Mouse (Mus musculus): Measurements from ENCODE around the gene App. TPM values are rescaled to one million over a fixed set of nuclear protein-coding genes. Genes with fewer than 3 reads are reported as not detected.
A peak's percentile ranks its signal among the peaks of the same experiment; 100 is the strongest.

The App gene
- polyA plus RNA-seq, 1 experiment from 2014 or later = 229 TPM

DNA sequence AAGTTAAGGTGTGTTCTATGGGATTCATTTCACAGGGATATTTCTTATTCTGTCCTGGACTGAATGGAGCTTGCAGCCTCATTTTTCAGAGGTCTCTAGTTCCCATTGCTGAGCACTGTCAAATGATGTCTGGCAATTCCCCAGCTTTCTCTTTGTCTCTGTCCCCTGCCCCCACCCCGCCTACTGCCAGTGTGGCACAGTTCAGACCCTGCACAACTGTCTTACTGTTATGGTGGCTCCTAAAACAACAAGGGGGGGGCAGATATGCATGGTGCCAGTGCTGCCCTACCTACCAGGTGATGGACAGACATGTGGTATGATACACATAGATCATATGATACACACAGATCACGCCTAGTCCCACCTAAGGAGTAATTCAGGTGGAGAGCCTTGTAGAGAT, 216.9 kb downstream of the App start:
- Histone ChIP-seq H3K9ac (no peak overlapping the region), H3K36me3 (ENCODE audit: insufficient read depth) (peaks cover 55% of the 10 kb centered on the region), H3K9me3 (ENCODE audit: low read depth, low read length) (no peaks in the 10 kb centered on the region), H3K27ac (ENCODE audit: low read depth) (no peak overlapping the region), H3K4me2 (no peak overlapping the region), H3K4me3 (ENCODE audit: low read depth, low read length) (no peak overlapping the region), H3K27me3 (ENCODE audit: insufficient read depth, low read length) (no peaks in the 10 kb centered on the region), H3K4me1 (ENCODE audit: insufficient read depth) (no peaks in the 10 kb centered on the region)
- TF ChIP-seq CTCF (IDR thresholded peaks at IDR 0.05; ENCODE audit: low read depth) = no peak
- ATAC-seq (ENCODE audit: insufficient read depth) = no peak
- no peak for DNase-seq
- WGBS = 87% methylated on average over 2 of the region's 2 CpGs

DNA sequence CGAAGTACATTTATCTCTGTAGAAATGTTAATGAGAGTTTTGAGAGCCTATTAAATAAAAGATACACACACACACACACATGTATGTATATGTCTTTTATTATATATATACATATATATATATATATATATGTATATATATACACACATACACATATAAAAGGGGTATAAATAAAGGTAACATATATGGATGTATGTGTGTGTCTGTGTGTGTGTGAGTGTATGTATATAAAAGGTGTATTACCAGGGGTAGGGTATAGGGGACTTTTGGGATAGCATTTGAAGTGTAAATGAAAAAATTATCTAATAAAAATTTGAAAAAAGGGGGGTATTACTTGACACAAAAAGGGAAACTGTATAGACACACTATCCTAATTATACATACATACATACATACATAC, 217.7 kb downstream of the App start:
- H3K9ac ChIP-seq = no peak overlapping the region
- TF ChIP-seq CTCF (IDR thresholded peaks at IDR 0.05; ENCODE audit: low read depth) = no peak
- H3K9me3 ChIP-seq (ENCODE audit: low read depth, low read length) = no peaks in the 10 kb centered on the region
- H3K27me3 ChIP-seq (ENCODE audit: insufficient read depth, low read length) = no peaks in the 10 kb centered on the region
- H3K4me1 ChIP-seq (ENCODE audit: insufficient read depth) = no peaks in the 10 kb centered on the region
- 56% methylated on average over 1 of the region's 1 CpGs for WGBS
- no peak overlapping the region for H3K4me2 ChIP-seq
- no peak overlapping the region for H3K27ac ChIP-seq (ENCODE audit: low read depth)
- no peak overlapping the region for H3K4me3 ChIP-seq (ENCODE audit: low read depth, low read length)
- no peak; the same call in 1 of the 2 replicates for ATAC-seq (ENCODE audit: insufficient read depth)
- no peak for DNase-seq
- peaks cover 46% of the 10 kb centered on the region for H3K36me3 ChIP-seq (ENCODE audit: insufficient read depth)

DNA sequence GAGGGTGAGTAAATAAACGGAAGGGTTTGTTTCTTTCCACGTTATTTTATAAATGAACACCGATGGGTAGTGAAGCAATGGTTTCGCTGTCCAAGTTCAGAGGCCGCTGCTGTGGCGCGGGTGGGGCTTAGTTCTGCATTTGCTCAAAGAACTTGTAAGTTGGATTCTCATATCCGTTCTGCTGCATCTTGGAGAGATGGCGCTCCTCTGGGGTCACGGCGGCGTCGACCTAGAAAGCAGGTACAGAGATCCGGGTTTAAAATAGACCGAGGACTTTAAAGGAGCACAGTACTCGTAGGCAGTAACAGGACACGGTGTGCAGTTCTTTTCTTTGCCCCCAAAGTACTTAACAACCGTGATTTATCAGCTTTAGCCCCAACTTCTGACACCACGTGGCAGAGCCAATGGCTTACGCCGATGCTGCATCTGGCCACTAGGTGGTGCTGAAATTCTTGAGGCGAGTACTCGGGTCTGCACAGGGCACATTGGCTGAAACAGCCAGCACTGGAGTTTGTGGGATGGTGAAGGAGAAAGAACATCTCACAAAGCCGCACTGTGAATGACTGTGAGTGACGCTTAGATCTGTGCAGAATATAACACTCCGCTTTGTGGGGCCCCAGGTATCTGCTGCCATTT, 218.2 kb downstream of the App start:
- 27% methylated on average over 26 of the region's 26 CpGs for WGBS
- peaks cover 43% of the 10 kb centered on the region for H3K36me3 ChIP-seq (ENCODE audit: insufficient read depth)
- H3K9ac ChIP-seq = no peak overlapping the region

DNA sequence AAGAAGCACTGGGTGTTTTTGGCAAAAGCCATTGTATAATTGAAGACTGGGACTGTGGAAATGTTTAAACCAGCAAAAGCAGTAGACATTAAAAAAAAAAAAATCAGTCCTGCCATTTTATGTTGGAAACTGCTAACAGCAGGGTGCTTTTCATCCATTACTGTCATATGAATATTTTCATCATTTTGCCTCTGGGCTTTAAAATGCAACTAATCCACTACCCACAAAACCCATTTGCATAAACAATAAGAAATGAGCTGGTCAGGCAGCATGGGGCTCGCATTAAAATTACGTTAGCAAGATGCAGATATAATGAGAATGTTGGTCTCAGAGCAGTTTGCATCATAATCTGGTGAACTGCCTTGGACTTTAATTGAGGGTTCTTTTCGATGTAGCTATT, 242.5 kb downstream of the App start:
- no peak overlapping the region for H3K4me2 ChIP-seq
- no peaks in the 10 kb centered on the region for H3K36me3 ChIP-seq (ENCODE audit: insufficient read depth)
- H3K27ac ChIP-seq (ENCODE audit: low read depth) = no peak overlapping the region
- TF ChIP-seq CTCF (IDR thresholded peaks at IDR 0.05; ENCODE audit: low read depth) = no peak
- ATAC-seq (ENCODE audit: insufficient read depth) (no peak), DNase-seq (no peak)
- H3K4me3 ChIP-seq (ENCODE audit: low read depth, low read length) = no peak overlapping the region
- WGBS = 83% methylated on average over 3 of the region's 3 CpGs
- H3K4me1 ChIP-seq (ENCODE audit: insufficient read depth) = no peaks in the 10 kb centered on the region
- H3K9ac ChIP-seq = no peak overlapping the region
- H3K9me3 ChIP-seq (ENCODE audit: low read depth, low read length) = no peaks in the 10 kb centered on the region
- no peaks in the 10 kb centered on the region for H3K27me3 ChIP-seq (ENCODE audit: insufficient read depth, low read length)

More for the DNA sequence above, 218.2 kb downstream of the App start:
- ATAC-seq (ENCODE audit: insufficient read depth) = peak; percentile 93
- TF ChIP-seq CTCF (IDR thresholded peaks at IDR 0.05; ENCODE audit: low read depth) = peak; percentile 98
- no peaks in the 10 kb centered on the region for H3K4me1 ChIP-seq (ENCODE audit: insufficient read depth)
- H3K4me2 ChIP-seq = peak overlapping the region; percentile 33
- H3K27me3 ChIP-seq (ENCODE audit: insufficient read depth, low read length) = no peaks in the 10 kb centered on the region
- H3K27ac ChIP-seq (ENCODE audit: low read depth) = no peak overlapping the region
- no peak overlapping the region for H3K4me3 ChIP-seq (ENCODE audit: low read depth, low read length)
- DNase-seq = peak; percentile 98
- no peaks in the 10 kb centered on the region for H3K9me3 ChIP-seq (ENCODE audit: low read depth, low read length)

DNA sequence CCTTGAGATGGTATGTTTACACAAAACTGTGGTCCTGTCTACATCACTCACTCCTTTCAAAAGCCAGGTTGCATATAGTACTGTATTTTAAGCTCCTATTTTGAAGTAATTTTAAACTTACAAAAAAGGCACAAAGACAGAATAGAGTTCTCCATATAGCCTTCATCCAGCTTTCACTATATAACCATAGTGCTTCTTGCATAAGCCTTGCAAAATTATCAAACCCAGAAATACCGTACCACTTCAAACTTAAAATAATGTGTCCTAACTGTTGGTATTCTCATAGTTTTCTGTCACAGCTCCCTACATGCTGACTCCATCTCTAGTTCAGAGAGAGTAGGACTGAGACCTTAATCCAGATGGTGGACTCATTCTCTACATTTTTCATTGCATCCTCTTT, 245.7 kb downstream of the App start:
- Histone ChIP-seq H3K36me3 (ENCODE audit: insufficient read depth) (no peaks in the 10 kb centered on the region), H3K4me3 (ENCODE audit: low read depth, low read length) (no peak overlapping the region), H3K27ac (ENCODE audit: low read depth) (no peak overlapping the region), H3K9me3 (ENCODE audit: low read depth, low read length) (no peaks in the 10 kb centered on the region), H3K9ac (no peak overlapping the region), H3K4me2 (no peak overlapping the region), H3K4me1 (ENCODE audit: insufficient read depth) (no peaks in the 10 kb centered on the region), H3K27me3 (ENCODE audit: insufficient read depth, low read length) (no peaks in the 10 kb centered on the region)
- no peak for TF ChIP-seq CTCF (IDR thresholded peaks at IDR 0.05; ENCODE audit: low read depth)
- 91% methylated on average over 1 of the region's 1 CpGs for WGBS
- ATAC-seq (ENCODE audit: insufficient read depth) (no peak), DNase-seq (no peak)

DNA sequence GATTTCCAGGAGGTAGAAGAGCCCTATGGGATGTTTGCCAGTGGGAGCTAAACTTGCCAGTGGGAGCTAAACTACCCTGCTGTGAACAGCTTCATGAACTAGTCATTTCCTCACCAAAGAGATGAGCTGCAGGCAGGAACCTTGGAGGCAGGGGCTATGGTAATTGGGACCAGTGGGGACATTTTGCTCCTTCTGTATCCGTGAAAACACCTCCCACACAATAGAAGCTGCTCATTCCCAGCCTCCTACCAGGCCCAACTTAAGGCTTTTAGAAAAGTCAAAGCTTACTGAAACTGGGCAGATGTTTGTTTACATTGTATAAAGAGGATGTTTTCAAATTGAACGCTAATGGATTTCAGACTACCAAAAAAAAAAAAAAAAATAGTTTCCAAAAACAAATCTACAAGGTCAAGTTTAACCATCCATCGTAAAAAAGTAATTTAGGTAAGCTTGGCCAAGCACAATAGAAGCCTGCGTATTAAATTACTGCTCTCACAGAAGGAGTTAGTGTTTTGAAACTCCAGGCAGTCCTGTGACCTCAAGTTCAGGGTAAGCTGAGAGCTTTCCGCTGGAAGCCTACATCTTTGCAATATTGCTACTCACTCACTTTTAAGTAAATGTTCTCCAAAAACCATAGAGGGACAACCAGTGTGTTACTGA, 253.8 kb downstream of the App start:
- TF ChIP-seq CTCF (IDR thresholded peaks at IDR 0.05; ENCODE audit: low read depth) = no peak
- DNase-seq = peak; percentile 4
- H3K9me3 ChIP-seq (ENCODE audit: low read depth, low read length) = no peaks in the 10 kb centered on the region
- H3K4me2 ChIP-seq = no peak overlapping the region
- no peaks in the 10 kb centered on the region for H3K4me1 ChIP-seq (ENCODE audit: insufficient read depth)
- H3K27me3 ChIP-seq (ENCODE audit: insufficient read depth, low read length) = no peaks in the 10 kb centered on the region
- no peaks in the 10 kb centered on the region for H3K36me3 ChIP-seq (ENCODE audit: insufficient read depth)
- no peak overlapping the region for H3K27ac ChIP-seq (ENCODE audit: low read depth)
- ATAC-seq (ENCODE audit: insufficient read depth) = no peak
- 36% methylated on average over 5 of the region's 5 CpGs for WGBS
- H3K4me3 ChIP-seq (ENCODE audit: low read depth, low read length) = no peak overlapping the region
- no peak overlapping the region for H3K9ac ChIP-seq

DNA sequence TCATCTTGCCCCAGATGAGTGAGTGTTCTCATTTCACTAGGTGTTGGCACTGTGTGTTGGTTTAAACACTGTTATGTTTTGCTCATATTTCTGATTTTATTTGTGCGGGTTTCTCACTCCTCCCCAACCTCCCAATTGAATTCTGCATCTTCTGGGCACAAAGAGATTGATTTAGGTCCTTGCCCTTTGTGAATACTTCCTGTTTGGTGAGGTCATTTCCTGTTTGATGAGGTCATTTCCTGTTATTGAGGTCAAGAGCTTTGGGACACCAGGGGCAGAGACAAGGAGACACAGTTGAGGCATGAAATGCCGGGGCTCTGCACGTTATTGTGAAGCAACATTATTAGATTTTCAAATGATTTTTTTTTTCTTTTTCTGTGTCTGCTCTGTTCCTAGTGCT, 254.5 kb downstream of the App start:
- ATAC-seq (ENCODE audit: insufficient read depth) = no peak
- Histone ChIP-seq H3K4me3 (ENCODE audit: low read depth, low read length) (no peak overlapping the region), H3K9ac (no peak overlapping the region), H3K4me2 (no peak overlapping the region), H3K36me3 (ENCODE audit: insufficient read depth) (no peaks in the 10 kb centered on the region), H3K9me3 (ENCODE audit: low read depth, low read length) (no peaks in the 10 kb centered on the region), H3K4me1 (ENCODE audit: insufficient read depth) (no peaks in the 10 kb centered on the region), H3K27me3 (ENCODE audit: insufficient read depth, low read length) (no peaks in the 10 kb centered on the region), H3K27ac (ENCODE audit: low read depth) (no peak overlapping the region)
- no peak for DNase-seq
- TF ChIP-seq CTCF (IDR thresholded peaks at IDR 0.05; ENCODE audit: low read depth) = no peak
- WGBS = 71% methylated on average over 3 of the region's 3 CpGs

Measured in lung, embryonic 14.5 days (tissue).